Comparison of ENCODE assay signal across 23 mouse cellular contexts in genomic region chr3:38388961-38389360, GRCm38 (mm10).
A peak's percentile ranks its signal among the peaks of the same experiment; 100 is the strongest.
DNase-seq lines count a peak whose midpoint lies in the region; ATAC-seq and TF ChIP-seq lines count a peak whose summit lies in the region.
"Had no signal": no experiment of that assay in that cellular context is flagged by ENCODE, and none has a peak within 500 bp of the region (broad histone marks: within the 10 kb centered on the region; RNA-seq: fewer than 3 reads in every experiment).

No protein-coding gene starts in this region.

- no peaks in the 10 kb centered on the region for H3K36me3 ChIP-seq in forebrain, embryonic 16.5 days (ENCODE audit: control insufficient read depth, insufficient read depth)
- no peaks in the 10 kb centered on the region for H3K36me3 ChIP-seq in forebrain, embryonic 15.5 days
- no peaks in the 10 kb centered on the region for H3K36me3 ChIP-seq in lung, embryonic 14.5 days (ENCODE audit: insufficient read depth)
- no peaks in the 10 kb centered on the region for H3K36me3 ChIP-seq in midbrain, embryonic 14.5 days (ENCODE audit: control insufficient read depth, insufficient read depth, low read length)
- no peaks in the 10 kb centered on the region for H3K36me3 ChIP-seq in midbrain, embryonic 15.5 days (replicated peaks)
- no peaks in the 10 kb centered on the region for H3K36me3 ChIP-seq in hindbrain, postnatal 0 days (ENCODE audit: insufficient read depth, low read length)
- H3K36me3 ChIP-seq: embryonic facial prominence, embryonic 12.5 days; heart, embryonic 12.5 days; neural tube, embryonic 13.5 days had no signal

- H3K9ac ChIP-seq in forebrain, embryonic 16.5 days (replicated peaks; ENCODE audit: low read depth, low read length): no peak overlapping the region
- no peak overlapping the region for H3K9ac ChIP-seq in forebrain, embryonic 15.5 days (replicated peaks)
- no peak overlapping the region for H3K9ac ChIP-seq in lung, embryonic 14.5 days
- H3K9ac ChIP-seq in midbrain, embryonic 14.5 days (replicated peaks; ENCODE audit: low read length): no peak overlapping the region
- no peak overlapping the region for H3K9ac ChIP-seq in midbrain, embryonic 15.5 days
- H3K9ac ChIP-seq in hindbrain, postnatal 0 days (replicated peaks; ENCODE audit: low read length): no peak overlapping the region
- H3K9ac ChIP-seq: embryonic facial prominence, embryonic 12.5 days; heart, embryonic 12.5 days; neural tube, embryonic 13.5 days had no signal

- H3K9me3 ChIP-seq in forebrain, embryonic 16.5 days (ENCODE audit: control insufficient read depth, low read length): no peaks in the 10 kb centered on the region
- H3K9me3 ChIP-seq in forebrain, embryonic 15.5 days: no peaks in the 10 kb centered on the region
- no peaks in the 10 kb centered on the region for H3K9me3 ChIP-seq in lung, embryonic 14.5 days (ENCODE audit: low read depth, low read length)
- peaks cover 4% of the 10 kb centered on the region for H3K9me3 ChIP-seq in midbrain, embryonic 14.5 days (ENCODE audit: control insufficient read depth, low read length)
- H3K9me3 ChIP-seq in midbrain, embryonic 15.5 days: 0 out of 2 replicates have a peak, but pooled peaks cover 2% of the 10 kb centered on the region
- H3K9me3 ChIP-seq in hindbrain, postnatal 0 days (ENCODE audit: low read length): no peaks in the 10 kb centered on the region
- H3K9me3 ChIP-seq: embryonic facial prominence, embryonic 12.5 days; heart, embryonic 12.5 days; neural tube, embryonic 13.5 days had no signal

- no peaks in the 10 kb centered on the region; the same call in 1 of the 2 replicates for H3K27me3 ChIP-seq in forebrain, embryonic 16.5 days (replicated peaks; ENCODE audit: control insufficient read depth, insufficient read depth, low read length)
- H3K27me3 ChIP-seq in forebrain, embryonic 15.5 days: no peaks in the 10 kb centered on the region
- no peaks in the 10 kb centered on the region for H3K27me3 ChIP-seq in lung, embryonic 14.5 days (ENCODE audit: insufficient read depth, low read length)
- H3K27me3 ChIP-seq in midbrain, embryonic 14.5 days (ENCODE audit: control insufficient read depth, insufficient read depth, low read length): no peaks in the 10 kb centered on the region
- H3K27me3 ChIP-seq in midbrain, embryonic 15.5 days (replicated peaks): no peaks in the 10 kb centered on the region
- no peaks in the 10 kb centered on the region for H3K27me3 ChIP-seq in hindbrain, postnatal 0 days (ENCODE audit: insufficient read depth, low read length)
- H3K27me3 ChIP-seq: embryonic facial prominence, embryonic 12.5 days; heart, embryonic 12.5 days; neural tube, embryonic 13.5 days had no signal

- no peak overlapping the region for H3K4me2 ChIP-seq in forebrain, embryonic 16.5 days (ENCODE audit: low read length)
- H3K4me2 ChIP-seq in forebrain, embryonic 15.5 days (replicated peaks): no peak overlapping the region
- no peak overlapping the region for H3K4me2 ChIP-seq in lung, embryonic 14.5 days
- H3K4me2 ChIP-seq in midbrain, embryonic 14.5 days (ENCODE audit: low read length): no peak overlapping the region
- no peak overlapping the region for H3K4me2 ChIP-seq in midbrain, embryonic 15.5 days
- no peak overlapping the region for H3K4me2 ChIP-seq in hindbrain, postnatal 0 days (ENCODE audit: low read depth, low read length)
- H3K4me2 ChIP-seq: embryonic facial prominence, embryonic 12.5 days; heart, embryonic 12.5 days; liver, embryonic 11.5 days; neural tube, embryonic 13.5 days had no signal

- no peak overlapping the region for H3K4me3 ChIP-seq in forebrain, embryonic 16.5 days (replicated peaks; ENCODE audit: low read length)
- H3K4me3 ChIP-seq in forebrain, embryonic 15.5 days: no peak overlapping the region
- H3K4me3 ChIP-seq in lung, embryonic 14.5 days (ENCODE audit: low read depth, low read length): no peak overlapping the region
- no peak overlapping the region for H3K4me3 ChIP-seq in midbrain, embryonic 14.5 days (replicated peaks; ENCODE audit: low read depth, low read length)
- no peak overlapping the region for H3K4me3 ChIP-seq in midbrain, embryonic 15.5 days
- H3K4me3 ChIP-seq in hindbrain, postnatal 0 days (ENCODE audit: low read length): no peak overlapping the region
- H3K4me3 ChIP-seq in layer of hippocampus, adult 2 months: no peak overlapping the region
- H3K4me3 ChIP-seq: embryonic facial prominence, embryonic 12.5 days; heart, embryonic 12.5 days; neural tube, embryonic 13.5 days had no signal

- peak; percentile 82 for DNase-seq in lung, embryonic 14.5 days
- no peak for DNase-seq in lung, adult 18-20 months
- peak; percentile 62 for DNase-seq in midbrain, embryonic 14.5 days
- peak; percentile 40 for DNase-seq in hindbrain, postnatal 0 days (ENCODE audit: low spot score)
- DNase-seq in layer of hippocampus, adult 2 months (ENCODE audit: low spot score in 2 of 2): no peak
- DNase-seq: B cell, adult 2 months; cerebellum, adult 2 months; heart, adult 11 months; heart, postnatal 14 days; kidney, adult 2 months; kidney, postnatal 14 days; layer of hippocampus, adult 9-11 months; right cerebral cortex, postnatal 14 days; spleen, adult 18-20 months; thymus, postnatal 25 days had no signal

- ATAC-seq in forebrain, embryonic 16.5 days: peak; percentile 31; the same call in 1 of the 2 replicates
- ATAC-seq in forebrain, embryonic 15.5 days (replicated peaks): no peak
- ATAC-seq in lung, embryonic 14.5 days (ENCODE audit: insufficient read depth): peak; percentile 78
- no peak for ATAC-seq in midbrain, embryonic 14.5 days (ENCODE audit: low FRiP score, low TSS enrichment)
- no peak for ATAC-seq in midbrain, embryonic 15.5 days (replicated peaks)
- no peak for ATAC-seq in hindbrain, postnatal 0 days

- H3K4me1 ChIP-seq in forebrain, embryonic 16.5 days (replicated peaks; ENCODE audit: control insufficient read depth, insufficient read depth, low read length): no peaks in the 10 kb centered on the region
- H3K4me1 ChIP-seq in forebrain, embryonic 15.5 days: peaks cover 5% of the 10 kb centered on the region; the same call in 1 of the 2 replicates
- H3K4me1 ChIP-seq in lung, embryonic 14.5 days (ENCODE audit: insufficient read depth): no peaks in the 10 kb centered on the region
- H3K4me1 ChIP-seq in midbrain, embryonic 14.5 days (ENCODE audit: control insufficient read depth, insufficient read depth, low read length): no peaks in the 10 kb centered on the region
- H3K4me1 ChIP-seq in midbrain, embryonic 15.5 days: 0 out of 2 replicates have a peak, but pooled peaks cover 2% of the 10 kb centered on the region
- no peaks in the 10 kb centered on the region for H3K4me1 ChIP-seq in hindbrain, postnatal 0 days (ENCODE audit: insufficient read depth, low read length)
- H3K4me1 ChIP-seq: embryonic facial prominence, embryonic 12.5 days; heart, embryonic 12.5 days had no signal

- H3K27ac ChIP-seq in forebrain, embryonic 16.5 days (ENCODE audit: low read length): no peak overlapping the region
- no peak overlapping the region for H3K27ac ChIP-seq in forebrain, embryonic 15.5 days (replicated peaks)
- no peak overlapping the region for H3K27ac ChIP-seq in lung, embryonic 14.5 days (ENCODE audit: low read depth)
- H3K27ac ChIP-seq in midbrain, embryonic 14.5 days (replicated peaks; ENCODE audit: low read depth, low read length): no peak overlapping the region
- no peak overlapping the region for H3K27ac ChIP-seq in midbrain, embryonic 15.5 days
- no peak overlapping the region for H3K27ac ChIP-seq in hindbrain, postnatal 0 days
- H3K27ac ChIP-seq in layer of hippocampus, adult 2 months: no peak overlapping the region
- H3K27ac ChIP-seq: embryonic facial prominence, embryonic 12.5 days; macrophage; neural tube, embryonic 13.5 days had no signal

- no peak for TF ChIP-seq CTCF in lung, embryonic 14.5 days (IDR thresholded peaks at IDR 0.05; ENCODE audit: low read depth)
- no peak for TF ChIP-seq CTCF in hindbrain, postnatal 0 days (IDR thresholded peaks at IDR 0.05; ENCODE audit: low read depth)
- no peak for TF ChIP-seq CTCF in layer of hippocampus, adult 2 months (conservative IDR thresholded peaks at IDR 0.05)

- 1% methylated on average over 3 of the region's 3 CpGs for WGBS in forebrain, embryonic 16.5 days
- WGBS in forebrain, embryonic 15.5 days: 2% methylated on average over 3 of the region's 3 CpGs
- 21% methylated on average over 3 of the region's 3 CpGs for WGBS in lung, embryonic 14.5 days
- 3% methylated on average over 3 of the region's 3 CpGs for WGBS in midbrain, embryonic 14.5 days
- 7% methylated on average over 3 of the region's 3 CpGs for WGBS in midbrain, embryonic 15.5 days
- WGBS in hindbrain, postnatal 0 days: 14% methylated on average over 3 of the region's 3 CpGs

Comparison
In these comparisons a context has a peak if more than half of its experiments do, and no peak if none do; other contexts are left out.
1. ATAC-seq: peak in forebrain, embryonic 16.5 days (single experiment) and lung, embryonic 14.5 days (single experiment); none in forebrain, embryonic 15.5 days (single experiment), midbrain, embryonic 14.5 days (single experiment), midbrain, embryonic 15.5 days (single experiment) and hindbrain, postnatal 0 days (single experiment).
2. DNase-seq: peak in lung, embryonic 14.5 days (single experiment), midbrain, embryonic 14.5 days (single experiment) and hindbrain, postnatal 0 days (single experiment); none in lung, adult 18-20 months (0 of 2) and layer of hippocampus, adult 2 months (0 of 2).